Comparison of ENCODE assay signal across 18 mouse cellular contexts in the genomic region with DNA sequence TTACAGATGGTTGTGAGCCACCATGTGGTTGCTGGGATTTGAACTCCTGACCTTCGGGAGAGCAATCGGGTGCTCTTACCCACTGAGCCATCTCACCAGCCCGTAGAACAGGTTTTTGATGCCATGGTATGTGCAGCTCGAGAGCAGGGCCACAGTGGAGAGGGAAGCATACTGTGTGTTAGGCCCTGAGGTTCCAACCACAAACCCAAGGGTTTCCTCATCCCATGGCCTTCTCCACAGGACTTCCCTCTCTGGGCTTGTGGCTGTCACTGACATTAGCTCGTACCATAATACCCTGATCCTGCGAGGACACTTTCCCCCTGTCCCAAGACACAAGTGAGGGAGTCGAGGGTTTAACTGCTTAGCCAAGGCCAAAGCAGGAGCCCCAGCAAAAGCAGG. TPM values are rescaled to one million over a fixed set of nuclear protein-coding genes. Genes with fewer than 3 reads are reported as not detected.
DNase-seq lines count a peak whose midpoint lies in the region; ATAC-seq and TF ChIP-seq lines count a peak whose summit lies in the region.
"Had no signal": no experiment of that assay in that cellular context is flagged by ENCODE, and none has a peak within 500 bp of the region (broad histone marks: within the 10 kb centered on the region; RNA-seq: fewer than 3 reads in every experiment).

No protein-coding gene starts in this region.

- TF ChIP-seq EP300 in MEL (IDR thresholded peaks at IDR 0.05; ENCODE audit: low read depth in 1 of 2, low read length in 2 of 2), result no peak
- no peak for TF ChIP-seq EP300 in liver, embryonic 14.5 days (IDR thresholded peaks at IDR 0.05; ENCODE audit: low read depth)

- H3K4me3 ChIP-seq in MEL (ENCODE audit: control insufficient read depth in 1 of 2, insufficient read depth in 1 of 2, low read depth in 2 of 2, low read length in 2 of 2), result no peak overlapping the region
- no peak overlapping the region for H3K4me3 ChIP-seq in liver, embryonic 14.5 days (ENCODE audit: insufficient read depth in 1 of 2, low read depth in 2 of 2, low read length in 2 of 2)
- H3K4me3 ChIP-seq in hindbrain, embryonic 16.5 days (ENCODE audit: low read length), result no peak overlapping the region
- H3K4me3 ChIP-seq in midbrain, embryonic 10.5 days, result no peak overlapping the region
- H3K4me3 ChIP-seq: forebrain, embryonic 13.5 days; heart, embryonic 15.5 days; hindbrain, embryonic 10.5 days; limb, embryonic 10.5 days; midbrain, embryonic 15.5 days had no signal

- DNase-seq in 416B (ENCODE audit: low read depth) (peak; percentile 87), MEL (ENCODE audit: low read depth, low spot score) (peak; percentile 20)
- DNase-seq in liver, embryonic 14.5 days (ENCODE audit: low read depth in 3 of 3, low spot score in 3 of 3), result no peak
- no peak for DNase-seq in midbrain, embryonic 10.5 days (ENCODE audit: low spot score)
- DNase-seq: cerebellum, adult 9-10 months; gastrocnemius, postnatal 14 days; kidney, adult 8-10 months; kidney, postnatal 25 days; retina, postnatal 1 day had no signal

- H3K27ac ChIP-seq in MEL (ENCODE audit: control insufficient read depth, low read depth, low read length), result no peak overlapping the region
- no peak overlapping the region for H3K27ac ChIP-seq in liver, embryonic 14.5 days
- H3K27ac ChIP-seq in hindbrain, embryonic 16.5 days (ENCODE audit: low read depth, low read length), result no peak overlapping the region
- H3K27ac ChIP-seq in midbrain, embryonic 10.5 days (replicated peaks), result no peak overlapping the region
- H3K27ac ChIP-seq: forebrain, embryonic 13.5 days; hindbrain, embryonic 10.5 days; limb, embryonic 10.5 days; midbrain, embryonic 15.5 days had no signal

- H3K4me1 ChIP-seq in MEL (ENCODE audit: control insufficient read depth in 1 of 2, insufficient read depth in 2 of 2, low read length in 2 of 2), result peaks cover 19 to 38% of the 10 kb centered on the region in 2 experiments
- peaks cover 7 to 40% of the 10 kb centered on the region in 2 experiments for H3K4me1 ChIP-seq in liver, embryonic 14.5 days (replicated peaks; ENCODE audit: control insufficient read depth in 2 of 2, insufficient read depth in 2 of 2, low read length in 1 of 2)
- H3K4me1 ChIP-seq in hindbrain, embryonic 16.5 days (ENCODE audit: control insufficient read depth, insufficient read depth, low read depth, low read length), result no peaks in the 10 kb centered on the region
- H3K4me1 ChIP-seq in midbrain, embryonic 10.5 days, result 0 out of 2 replicates have a peak, but pooled peaks cover 5% of the 10 kb centered on the region
- H3K4me1 ChIP-seq: forebrain, embryonic 13.5 days; hindbrain, embryonic 10.5 days; midbrain, embryonic 15.5 days had no signal

- 44% methylated on average over 7 of the region's 7 CpGs for WGBS in liver, embryonic 14.5 days (ENCODE audit: insufficient replicate concordance)
- 88% methylated on average over 7 of the region's 7 CpGs for WGBS in hindbrain, embryonic 16.5 days
- WGBS in midbrain, embryonic 10.5 days, result 88% methylated on average over 7 of the region's 7 CpGs

- no peak overlapping the region for H3K9ac ChIP-seq in MEL (ENCODE audit: control insufficient read depth, low read depth, low read length, poor library complexity, severe bottlenecking)
- H3K9ac ChIP-seq in liver, embryonic 14.5 days (replicated peaks), result no peak overlapping the region
- H3K9ac ChIP-seq in hindbrain, embryonic 16.5 days (ENCODE audit: low read depth, low read length), result no peak overlapping the region
- H3K9ac ChIP-seq: forebrain, embryonic 13.5 days; heart, embryonic 15.5 days; midbrain, embryonic 15.5 days had no signal

- no peak overlapping the region for H3K4me2 ChIP-seq in liver, embryonic 14.5 days (ENCODE audit: low read depth)
- no peak overlapping the region for H3K4me2 ChIP-seq in hindbrain, embryonic 16.5 days (ENCODE audit: low read length)
- H3K4me2 ChIP-seq: forebrain, embryonic 13.5 days; midbrain, embryonic 15.5 days had no signal

- ATAC-seq in liver, embryonic 14.5 days (ENCODE audit: insufficient read depth), result no peak
- peak; percentile 59 for ATAC-seq in megakaryocyte progenitor cell, adult 5-6 weeks (replicated peaks; ENCODE audit: poor library complexity)
- ATAC-seq in CD4-positive, CD25-positive, alpha-beta regulatory T cell, adult 4 months, result no peak
- ATAC-seq in hindbrain, embryonic 16.5 days, result no peak
- ATAC-seq: forebrain, embryonic 13.5 days; midbrain, embryonic 15.5 days had no signal

- H3K79me2 ChIP-seq in MEL (ENCODE audit: control insufficient read depth, insufficient read depth, low read length, poor library complexity), result peaks cover 5% of the 10 kb centered on the region

- TF ChIP-seq CTCF in MEL (IDR thresholded peaks at IDR 0.05 in 2 of 3, conservative IDR thresholded peaks at IDR 0.05 in 1 of 3; ENCODE audit: control insufficient read depth in 1 of 3, insufficient read depth in 1 of 3, low read depth in 2 of 3, low read length in 3 of 3, poor library complexity in 1 of 3, severe bottlenecking in 1 of 3), result no peak
- 0 out of 2 replicates have a peak, but pooled peaks have one; percentile 11 for TF ChIP-seq CTCF in liver, embryonic 14.5 days (IDR thresholded peaks at IDR 0.05; ENCODE audit: low read depth)

- H3K27me3 ChIP-seq in MEL (ENCODE audit: control insufficient read depth in 1 of 2, insufficient read depth in 2 of 2, low read length in 2 of 2), result no peaks in the 10 kb centered on the region
- H3K27me3 ChIP-seq in liver, embryonic 14.5 days (ENCODE audit: control insufficient read depth, insufficient read depth, low read length), result no peaks in the 10 kb centered on the region
- no peaks in the 10 kb centered on the region for H3K27me3 ChIP-seq in hindbrain, embryonic 16.5 days (replicated peaks; ENCODE audit: control insufficient read depth, insufficient read depth, low read length)
- H3K27me3 ChIP-seq in midbrain, embryonic 10.5 days (ENCODE audit: low read depth, poor library complexity, severe bottlenecking), result no peaks in the 10 kb centered on the region
- H3K27me3 ChIP-seq: forebrain, embryonic 13.5 days; heart, embryonic 15.5 days; midbrain, embryonic 15.5 days had no signal

- TF ChIP-seq POLR2A in MEL (IDR thresholded peaks at IDR 0.05; ENCODE audit: control insufficient read depth in 1 of 2, insufficient read depth in 1 of 2, low read depth in 1 of 2, low read length in 2 of 2, poor library complexity in 1 of 2), result no peak

- no peak for TF ChIP-seq RAD21 in MEL (IDR thresholded peaks at IDR 0.05; ENCODE audit: low read depth, low read length)

- H3K36me3 ChIP-seq in MEL (ENCODE audit: control insufficient read depth in 1 of 2, insufficient read depth in 2 of 2, low read length in 2 of 2), result peaks cover 0 to 24% of the 10 kb centered on the region in 2 experiments; a peak in 2 of 4 replicates
- no peaks in the 10 kb centered on the region for H3K36me3 ChIP-seq in liver, embryonic 14.5 days (replicated peaks; ENCODE audit: control insufficient read depth, insufficient read depth, low read depth)
- no peaks in the 10 kb centered on the region for H3K36me3 ChIP-seq in hindbrain, embryonic 16.5 days (ENCODE audit: control insufficient read depth, insufficient read depth, low read length)
- no peaks in the 10 kb centered on the region for H3K36me3 ChIP-seq in midbrain, embryonic 10.5 days
- H3K36me3 ChIP-seq: heart, embryonic 15.5 days; hindbrain, embryonic 10.5 days; limb, embryonic 10.5 days; midbrain, embryonic 15.5 days had no signal

- H3K9me3 ChIP-seq in MEL (replicated peaks; ENCODE audit: insufficient read depth, low read length), result no peaks in the 10 kb centered on the region
- H3K9me3 ChIP-seq in liver, embryonic 14.5 days (ENCODE audit: control insufficient read depth, low read length), result no peaks in the 10 kb centered on the region
- no peaks in the 10 kb centered on the region for H3K9me3 ChIP-seq in hindbrain, embryonic 16.5 days (ENCODE audit: control insufficient read depth, low read length)
- H3K9me3 ChIP-seq in midbrain, embryonic 10.5 days (replicated peaks), result no peaks in the 10 kb centered on the region
- H3K9me3 ChIP-seq: forebrain, embryonic 13.5 days; heart, embryonic 15.5 days; hindbrain, embryonic 10.5 days; midbrain, embryonic 15.5 days had no signal

RNA-seq across cellular contexts. Expression of a gene that starts 3.9 kb away (rescaled TPM):
- 9.8 and 10.2 TPM in 2 replicates for total RNA-seq in MEL (2012; rRNA removed)
- polyA plus RNA-seq in MEL (2012; ENCODE audit: insufficient read depth in 1 of 2, insufficient read length in 2 of 2, low read depth in 1 of 2, low replicate concordance in 2 of 2, missing spikeins in 1 of 2), result 1 to 10 TPM in 1 of 2 experiments, not detected in 1; 6.8 TPM
- 1.6 and 2.1 TPM in 2 replicates for polyA plus RNA-seq in liver, embryonic 14.5 days (2012; rRNA removed)
- polyA plus RNA-seq in liver, embryonic 14.5 days (2014; fragmentation: Nextera tagmentation; extraction: Ambion mirVana), result 2.3 and 2.5 TPM in 2 replicates
- 6.5 and 7.0 TPM in 2 replicates for total RNA-seq in megakaryocyte progenitor cell, adult 5-6 weeks (2015)
- total RNA-seq in megakaryocyte progenitor cell, adult 5-6 weeks (2017), result 5.2 and 6.7 TPM in 2 replicates
- polyA plus RNA-seq in CD4-positive, CD25-positive, alpha-beta regulatory T cell, adult 4 months (2017; shearing (Covaris generic)), result 10 to 100 TPM in 1 of 2 experiments, 1 to 10 TPM in 1; 7.5 to 17.0 TPM
- 0.09 and 0.10 TPM in 2 replicates for polyA plus RNA-seq in hindbrain, embryonic 16.5 days (2015; fragmentation: Nextera tagmentation; extraction: Ambion mirVana)
- polyA plus RNA-seq in midbrain, embryonic 10.5 days (2016; fragmentation: Nextera tagmentation; extraction: Ambion mirVana), result 0.46 and 0.60 TPM in 2 replicates
- total RNA-seq: left cerebral cortex, adult 18-20 months had no signal
- polyA plus RNA-seq: midbrain, embryonic 15.5 days had no signal

RNA-seq across cellular contexts. Expression of a gene that starts 21.5 kb away (rescaled TPM):
- 26.8 and 33.7 TPM in 2 replicates for total RNA-seq in MEL (2012; rRNA removed)
- polyA plus RNA-seq in MEL (2012; ENCODE audit: insufficient read depth in 1 of 2, insufficient read length in 2 of 2, low read depth in 1 of 2, low replicate concordance in 2 of 2, missing spikeins in 1 of 2), result 10 to 100 TPM in 1 of 2 experiments, not detected in 1; 48.6 TPM
- polyA plus RNA-seq in liver, embryonic 14.5 days (2012; rRNA removed), result 8.8 and 12.0 TPM in 2 replicates
- polyA plus RNA-seq in liver, embryonic 14.5 days (2014; fragmentation: Nextera tagmentation; extraction: Ambion mirVana), result 19.0 and 23.6 TPM in 2 replicates
- 27.9 and 39.3 TPM in 2 replicates for total RNA-seq in megakaryocyte progenitor cell, adult 5-6 weeks (2015)
- total RNA-seq in megakaryocyte progenitor cell, adult 5-6 weeks (2017), result 122 and 139 TPM in 2 replicates
- 10 to 100 TPM; 83.9 to 95.9 TPM for polyA plus RNA-seq in CD4-positive, CD25-positive, alpha-beta regulatory T cell, adult 4 months (2017; shearing (Covaris generic))
- 74.1 and 78.4 TPM in 2 replicates for polyA plus RNA-seq in hindbrain, embryonic 16.5 days (2015; fragmentation: Nextera tagmentation; extraction: Ambion mirVana)
- polyA plus RNA-seq in midbrain, embryonic 10.5 days (2016; fragmentation: Nextera tagmentation; extraction: Ambion mirVana), result 54.0 and 63.7 TPM in 2 replicates

RNA-seq across cellular contexts. Expression of a gene that starts 25.4 kb away (rescaled TPM):
- total RNA-seq in MEL (2012; rRNA removed), result 49.8 and 50.7 TPM in 2 replicates
- 10 to 100 TPM; 48.0 to 76.3 TPM for polyA plus RNA-seq in MEL (2012; ENCODE audit: insufficient read depth in 1 of 2, insufficient read length in 2 of 2, low read depth in 1 of 2, low replicate concordance in 2 of 2, missing spikeins in 1 of 2)
- 25.4 and 43.4 TPM in 2 replicates for polyA plus RNA-seq in liver, embryonic 14.5 days (2012; rRNA removed)
- polyA plus RNA-seq in liver, embryonic 14.5 days (2014; fragmentation: Nextera tagmentation; extraction: Ambion mirVana), result 80.2 and 81.9 TPM in 2 replicates
- 151 TPM in 2 replicates for total RNA-seq in megakaryocyte progenitor cell, adult 5-6 weeks (2015)
- 131 and 154 TPM in 2 replicates for total RNA-seq in megakaryocyte progenitor cell, adult 5-6 weeks (2017)
- polyA plus RNA-seq in CD4-positive, CD25-positive, alpha-beta regulatory T cell, adult 4 months (2017; shearing (Covaris generic)), result 100 to 1,000 TPM; 206 to 221 TPM
- 98.2 and 103 TPM in 2 replicates for polyA plus RNA-seq in hindbrain, embryonic 16.5 days (2015; fragmentation: Nextera tagmentation; extraction: Ambion mirVana)
- polyA plus RNA-seq in midbrain, embryonic 10.5 days (2016; fragmentation: Nextera tagmentation; extraction: Ambion mirVana), result 216 and 225 TPM in 2 replicates

RNA-seq across cellular contexts. Expression of a gene that starts 43.5 kb away (rescaled TPM):
- total RNA-seq in MEL (2012; rRNA removed), result 129 and 142 TPM in 2 replicates
- polyA plus RNA-seq in MEL (2012; ENCODE audit: insufficient read depth in 1 of 2, insufficient read length in 2 of 2, low read depth in 1 of 2, low replicate concordance in 2 of 2, missing spikeins in 1 of 2), result 100 to 1,000 TPM; 222 to 361 TPM
- polyA plus RNA-seq in liver, embryonic 14.5 days (2012; rRNA removed), result 33.2 and 49.6 TPM in 2 replicates
- polyA plus RNA-seq in liver, embryonic 14.5 days (2014; fragmentation: Nextera tagmentation; extraction: Ambion mirVana), result 108 and 110 TPM in 2 replicates
- total RNA-seq in megakaryocyte progenitor cell, adult 5-6 weeks (2015), result 195 and 208 TPM in 2 replicates
- total RNA-seq in megakaryocyte progenitor cell, adult 5-6 weeks (2017), result 200 and 240 TPM in 2 replicates
- polyA plus RNA-seq in CD4-positive, CD25-positive, alpha-beta regulatory T cell, adult 4 months (2017; shearing (Covaris generic)), result 100 to 1,000 TPM; 195 to 208 TPM
- polyA plus RNA-seq in hindbrain, embryonic 16.5 days (2015; fragmentation: Nextera tagmentation; extraction: Ambion mirVana), result 144 and 166 TPM in 2 replicates
- 368 and 383 TPM in 2 replicates for polyA plus RNA-seq in midbrain, embryonic 10.5 days (2016; fragmentation: Nextera tagmentation; extraction: Ambion mirVana)

RNA-seq across cellular contexts. Expression of a gene that starts 47.2 kb away (rescaled TPM):
- total RNA-seq in MEL (2012; rRNA removed), result 48.5 and 48.7 TPM in 2 replicates
- 10 to 100 TPM in 1 of 2 experiments, not detected in 1; 66.5 TPM for polyA plus RNA-seq in MEL (2012; ENCODE audit: insufficient read depth in 1 of 2, insufficient read length in 2 of 2, low read depth in 1 of 2, low replicate concordance in 2 of 2, missing spikeins in 1 of 2)
- 28.9 and 43.4 TPM in 2 replicates for polyA plus RNA-seq in liver, embryonic 14.5 days (2012; rRNA removed)
- polyA plus RNA-seq in liver, embryonic 14.5 days (2014; fragmentation: Nextera tagmentation; extraction: Ambion mirVana), result 71.9 and 76.5 TPM in 2 replicates
- 51.4 and 52.1 TPM in 2 replicates for total RNA-seq in megakaryocyte progenitor cell, adult 5-6 weeks (2015)
- total RNA-seq in megakaryocyte progenitor cell, adult 5-6 weeks (2017), result 39.7 and 48.1 TPM in 2 replicates
- polyA plus RNA-seq in CD4-positive, CD25-positive, alpha-beta regulatory T cell, adult 4 months (2017; shearing (Covaris generic)), result 100 to 1,000 TPM in 1 of 2 experiments, 10 to 100 TPM in 1; 73.7 to 104 TPM
- polyA plus RNA-seq in hindbrain, embryonic 16.5 days (2015; fragmentation: Nextera tagmentation; extraction: Ambion mirVana), result 64.7 and 66.8 TPM in 2 replicates
- 64.5 and 70.1 TPM in 2 replicates for polyA plus RNA-seq in midbrain, embryonic 10.5 days (2016; fragmentation: Nextera tagmentation; extraction: Ambion mirVana)

Comparison
In these comparisons a context has a peak if more than half of its experiments do, and no peak if none do; other contexts are left out.
1. DNase-seq: peak in 416B (single experiment) and MEL (single experiment); none in liver, embryonic 14.5 days (0 of 3) and midbrain, embryonic 10.5 days (single experiment).